Mouse (Mus musculus): Measurements from ENCODE around the gene Ndufa13.
A peak's percentile ranks its signal among the peaks of the same experiment; 100 is the strongest.

The Ndufa13 gene

GRCm38 (mm10) chr8:69880841-69881240 lies 21.5 kb downstream of the Ndufa13 start:
- DNase-seq (ENCODE audit: low read depth), result no peak

- no peak for DNase-seq (ENCODE audit: low read depth)
Observed at GRCm38 (mm10) chr8:69879678-69880077, 22.7 kb downstream of the Ndufa13 start.

GRCm38 (mm10) chr8:69877992-69878391 lies 24.4 kb downstream of the Ndufa13 start:
- no peak for DNase-seq (ENCODE audit: low read depth)

- DNase-seq (ENCODE audit: low read depth), result no peak
Observed at GRCm38 (mm10) chr8:69877396-69877795, 25.0 kb downstream of the Ndufa13 start.

GRCm38 (mm10) chr8:69876967-69877366 lies 25.4 kb downstream of the Ndufa13 start:
- DNase-seq (ENCODE audit: low read depth), result no peak

- DNase-seq (ENCODE audit: low read depth), result no peak
Observed at GRCm38 (mm10) chr8:69876097-69876496, 26.3 kb downstream of the Ndufa13 start.

- DNase-seq (ENCODE audit: low read depth), result no peak
Observed at GRCm38 (mm10) chr8:69874654-69875053, 27.7 kb downstream of the Ndufa13 start.

GRCm38 (mm10) chr8:69874155-69874554 lies 28.2 kb downstream of the Ndufa13 start:
- peak; percentile 75 for DNase-seq (ENCODE audit: low read depth)

- DNase-seq (ENCODE audit: low read depth), result no peak
Observed at GRCm38 (mm10) chr8:69870907-69871306, 31.5 kb downstream of the Ndufa13 start.

GRCm38 (mm10) chr8:69870003-69870765 lies 32.2 kb downstream of the Ndufa13 start:
- DNase-seq (ENCODE audit: low read depth), result no peak

GRCm38 (mm10) chr8:69867696-69868326 lies 34.5 kb downstream of the Ndufa13 start:
- no peak for DNase-seq (ENCODE audit: low read depth)

- no peak for DNase-seq (ENCODE audit: low read depth)
Observed at GRCm38 (mm10) chr8:69864180-69864579, 38.2 kb downstream of the Ndufa13 start.

- no peak for DNase-seq (ENCODE audit: low read depth)
Observed at GRCm38 (mm10) chr8:69863387-69864020, 38.9 kb downstream of the Ndufa13 start.

GRCm38 (mm10) chr8:69861251-69861650 lies 41.1 kb downstream of the Ndufa13 start:
- DNase-seq (ENCODE audit: low read depth), result no peak

GRCm38 (mm10) chr8:69860807-69861206 lies 41.6 kb downstream of the Ndufa13 start:
- no peak for DNase-seq (ENCODE audit: low read depth)

GRCm38 (mm10) chr8:69853869-69854268 lies 48.5 kb downstream of the Ndufa13 start:
- no peak for DNase-seq (ENCODE audit: low read depth)

- DNase-seq (ENCODE audit: low read depth), result no peak
Observed at GRCm38 (mm10) chr8:69850926-69851506, 51.3 kb downstream of the Ndufa13 start.

- no peak for DNase-seq (ENCODE audit: low read depth)
Observed at GRCm38 (mm10) chr8:69849899-69850298, 52.5 kb downstream of the Ndufa13 start.

GRCm38 (mm10) chr8:69848951-69849350 lies 53.4 kb downstream of the Ndufa13 start:
- no peak for DNase-seq (ENCODE audit: low read depth)

GRCm38 (mm10) chr8:69847167-69848065 lies 54.9 kb downstream of the Ndufa13 start:
- no peak for DNase-seq (ENCODE audit: low read depth)

Measured in naive thymus-derived CD4-positive, alpha-beta T cell, adult 2 months (primary cell).